Mouse (Mus musculus): ENCODE results near the gene Col6a5.

Gene Col6a5

GRCm38 (mm10) chr9:105827076-105827647 lies 133.3 kb downstream of the Col6a5 start:
- DNase-seq (ENCODE audit: extremely low spot score), result no peak

GRCm38 (mm10) chr9:105820711-105821110 lies 139.7 kb downstream of the Col6a5 start:
- no peak for DNase-seq (ENCODE audit: extremely low spot score)

GRCm38 (mm10) chr9:105819155-105819709 lies 141.2 kb downstream of the Col6a5 start:
- DNase-seq (ENCODE audit: extremely low spot score), result no peak

GRCm38 (mm10) chr9:105814436-105814835 lies 146.0 kb downstream of the Col6a5 start:
- DNase-seq (ENCODE audit: extremely low spot score), result no peak

GRCm38 (mm10) chr9:105811458-105811857 lies 149.0 kb downstream of the Col6a5 start:
- no peak for DNase-seq (ENCODE audit: extremely low spot score)

GRCm38 (mm10) chr9:105808920-105809505 lies 151.4 kb downstream of the Col6a5 start:
- no peak for DNase-seq (ENCODE audit: extremely low spot score)

Data from embryo, embryonic 9.5 days (tissue).